Mouse (Mus musculus): Measurements from ENCODE around the gene Sohlh1. TPM values are rescaled to one million over a fixed set of nuclear protein-coding genes. Genes with fewer than 3 reads are reported as not detected.

Gene Sohlh1
- polyA plus RNA-seq (2014; fragmentation: Illumina TruSeq; extraction: RNeasy Lipid Tissue Mini Kit (QIAGEN cat#74804); ENCODE audit: low read depth, low replicate concordance) = not detected

GRCm38 (mm10) chr2:25847226-25847625 is at the start of gene Sohlh1:
Gene Sohlh1, minus strand, starts transcription at chr2:25847248.

DNA sequence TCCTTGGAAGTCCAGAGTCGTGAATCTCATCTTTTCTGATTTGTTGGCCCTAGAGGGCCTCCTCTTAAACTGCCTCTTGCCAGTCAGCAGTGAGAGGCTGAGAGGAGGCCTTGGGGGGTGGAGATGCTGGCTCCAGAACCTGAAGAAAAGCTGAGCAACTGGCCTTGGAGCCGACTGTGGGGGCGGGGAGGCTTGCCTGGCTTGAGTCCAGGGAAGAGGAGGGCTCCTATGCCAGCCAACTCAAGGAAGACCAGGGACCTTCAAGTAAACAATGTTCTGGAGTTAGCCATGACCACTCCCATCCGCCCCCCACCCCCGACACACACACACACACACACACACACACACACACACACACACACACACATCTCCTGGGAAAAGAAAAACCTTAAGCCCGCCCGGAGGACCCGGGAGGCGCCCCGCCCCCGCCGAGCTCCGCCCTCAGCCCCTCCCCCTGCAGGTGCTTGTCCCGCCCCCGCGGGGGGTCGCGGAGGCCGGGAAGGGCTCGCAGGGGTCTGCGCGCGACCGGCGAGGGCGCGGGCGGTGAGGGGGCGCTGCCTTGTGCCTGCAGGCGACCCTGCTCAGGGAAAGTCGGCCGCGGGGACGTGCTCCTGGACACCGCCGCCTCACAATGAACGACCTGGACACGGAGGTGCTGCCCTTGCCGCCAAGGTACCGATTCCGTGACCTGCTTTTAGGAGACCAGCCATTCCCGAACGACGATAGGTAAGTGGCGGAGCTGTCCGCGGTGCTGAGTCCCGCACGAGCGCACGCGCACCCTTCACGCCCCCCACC is 16.5 kb upstream of the Sohlh1 start, which contains the start of gene Kcnt1:
TSS of gene Kcnt1 (plus strand) at position 398 of the 795 bp plus-strand sequence.

GRCm38 (mm10) chr2:25822806-25823205 is 24.2 kb downstream of the Sohlh1 start, which contains the start of gene Lcn9:
Gene Lcn9, plus strand, starts transcription at chr2:25823153.

GRCm38 (mm10) chr2:25815748-25816147 is 31.3 kb downstream of the Sohlh1 start, which contains the start of gene Glt6d1:
Gene Glt6d1, minus strand, starts transcription at chr2:25815848.

Other genes starting within 250 kb of the Sohlh1 start
- gene Rabl6, start 238.7 kb downstream of the Sohlh1 start, polyA plus RNA-seq (2014; fragmentation: Illumina TruSeq; extraction: RNeasy Lipid Tissue Mini Kit (QIAGEN cat#74804); ENCODE audit: low read depth, low replicate concordance) = 7.1 TPM
- gene Ccdc183, start 229.6 kb downstream of the Sohlh1 start, polyA plus RNA-seq (2014; fragmentation: Illumina TruSeq; extraction: RNeasy Lipid Tissue Mini Kit (QIAGEN cat#74804); ENCODE audit: low read depth, low replicate concordance) = not detected
- 7.4 TPM for gene Tmem141, start 225.2 kb downstream of the Sohlh1 start, polyA plus RNA-seq (2014; fragmentation: Illumina TruSeq; extraction: RNeasy Lipid Tissue Mini Kit (QIAGEN cat#74804); ENCODE audit: low read depth, low replicate concordance)
- 34.9 TPM for gene Fcna, start 219.2 kb downstream of the Sohlh1 start, polyA plus RNA-seq (2014; fragmentation: Illumina TruSeq; extraction: RNeasy Lipid Tissue Mini Kit (QIAGEN cat#74804); ENCODE audit: low read depth, low replicate concordance)
- gene Lcn8, start 194.1 kb downstream of the Sohlh1 start, polyA plus RNA-seq (2014; fragmentation: Illumina TruSeq; extraction: RNeasy Lipid Tissue Mini Kit (QIAGEN cat#74804); ENCODE audit: low read depth, low replicate concordance) = not detected
- not detected for gene Lcn5, start 189.3 kb downstream of the Sohlh1 start, polyA plus RNA-seq (2014; fragmentation: Illumina TruSeq; extraction: RNeasy Lipid Tissue Mini Kit (QIAGEN cat#74804); ENCODE audit: low read depth, low replicate concordance)
- not detected for gene Lcn6, start 170.5 kb downstream of the Sohlh1 start, polyA plus RNA-seq (2014; fragmentation: Illumina TruSeq; extraction: RNeasy Lipid Tissue Mini Kit (QIAGEN cat#74804); ENCODE audit: low read depth, low replicate concordance)
- not detected for gene Lcn10, start 164.5 kb downstream of the Sohlh1 start, polyA plus RNA-seq (2014; fragmentation: Illumina TruSeq; extraction: RNeasy Lipid Tissue Mini Kit (QIAGEN cat#74804); ENCODE audit: low read depth, low replicate concordance)
- not detected for gene Obp2a, start 147.2 kb downstream of the Sohlh1 start, polyA plus RNA-seq (2014; fragmentation: Illumina TruSeq; extraction: RNeasy Lipid Tissue Mini Kit (QIAGEN cat#74804); ENCODE audit: low read depth, low replicate concordance)
- 0.72 TPM for gene Bmyc, start 140.5 kb downstream of the Sohlh1 start, polyA plus RNA-seq (2014; fragmentation: Illumina TruSeq; extraction: RNeasy Lipid Tissue Mini Kit (QIAGEN cat#74804); ENCODE audit: low read depth, low replicate concordance)
- gene Obp2b, start 110.2 kb downstream of the Sohlh1 start, polyA plus RNA-seq (2014; fragmentation: Illumina TruSeq; extraction: RNeasy Lipid Tissue Mini Kit (QIAGEN cat#74804); ENCODE audit: low read depth, low replicate concordance) = not detected
- not detected for gene Lcn3, start 81.7 kb downstream of the Sohlh1 start, polyA plus RNA-seq (2014; fragmentation: Illumina TruSeq; extraction: RNeasy Lipid Tissue Mini Kit (QIAGEN cat#74804); ENCODE audit: low read depth, low replicate concordance)
- not detected for gene Lcn11, start 70.2 kb downstream of the Sohlh1 start, polyA plus RNA-seq (2014; fragmentation: Illumina TruSeq; extraction: RNeasy Lipid Tissue Mini Kit (QIAGEN cat#74804); ENCODE audit: low read depth, low replicate concordance)
- gene Gm13539, start 65.0 kb downstream of the Sohlh1 start, polyA plus RNA-seq (2014; fragmentation: Illumina TruSeq; extraction: RNeasy Lipid Tissue Mini Kit (QIAGEN cat#74804); ENCODE audit: low read depth, low replicate concordance) = not detected
- not detected for gene Glt6d1, start 31.4 kb downstream of the Sohlh1 start, polyA plus RNA-seq (2014; fragmentation: Illumina TruSeq; extraction: RNeasy Lipid Tissue Mini Kit (QIAGEN cat#74804); ENCODE audit: low read depth, low replicate concordance)
- not detected for gene Lcn9, start 24.1 kb downstream of the Sohlh1 start, polyA plus RNA-seq (2014; fragmentation: Illumina TruSeq; extraction: RNeasy Lipid Tissue Mini Kit (QIAGEN cat#74804); ENCODE audit: low read depth, low replicate concordance)
- not detected for gene Kcnt1, start 16.5 kb upstream of the Sohlh1 start, polyA plus RNA-seq (2014; fragmentation: Illumina TruSeq; extraction: RNeasy Lipid Tissue Mini Kit (QIAGEN cat#74804); ENCODE audit: low read depth, low replicate concordance)
- gene Camsap1, start 136.0 kb upstream of the Sohlh1 start, polyA plus RNA-seq (2014; fragmentation: Illumina TruSeq; extraction: RNeasy Lipid Tissue Mini Kit (QIAGEN cat#74804); ENCODE audit: low read depth, low replicate concordance) = 8.3 TPM
- 15.8 TPM for gene Ubac1, start 174.5 kb upstream of the Sohlh1 start, polyA plus RNA-seq (2014; fragmentation: Illumina TruSeq; extraction: RNeasy Lipid Tissue Mini Kit (QIAGEN cat#74804); ENCODE audit: low read depth, low replicate concordance)

All from liver, adult 10 weeks (tissue).